Mouse (Mus musculus): ENCODE measurements around the gene Tagln. TPM values are rescaled to one million over a fixed set of nuclear protein-coding genes. Genes with fewer than 3 reads are reported as not detected.

The Tagln gene
- total and polyA plus RNA-seq, 3 experiments, result 0.42 to 1.1 TPM; not detected in 1

GRCm38 (mm10) chr9:45919895-45920294, 16.0 kb downstream of the Tagln start:
- DNase-seq (ENCODE audit: low read depth, low spot score), result no peak
- Histone ChIP-seq H3K27me3 (ENCODE audit: control insufficient read depth in 1 of 2, insufficient read depth in 2 of 2, low read length in 2 of 2) (no peaks in the 10 kb centered on the region), H3K4me1 (ENCODE audit: control insufficient read depth in 1 of 2, insufficient read depth in 2 of 2, low read length in 2 of 2) (no peaks in the 10 kb centered on the region), H3K9me3 (replicated peaks; ENCODE audit: insufficient read depth, low read length) (no peaks in the 10 kb centered on the region), H3K79me2 (ENCODE audit: control insufficient read depth, insufficient read depth, low read length, poor library complexity) (no peaks in the 10 kb centered on the region), H3K9ac (ENCODE audit: control insufficient read depth, low read depth, low read length, poor library complexity, severe bottlenecking) (no peak overlapping the region), H3K36me3 (ENCODE audit: control insufficient read depth in 1 of 2, insufficient read depth in 2 of 2, low read length in 2 of 2) (peaks cover 0 to 3% of the 10 kb centered on the region in 2 experiments; a peak in 1 of 4 replicates), H3K27ac (ENCODE audit: control insufficient read depth, low read depth, low read length) (no peak overlapping the region), H3K4me3 (ENCODE audit: control insufficient read depth in 1 of 2, insufficient read depth in 1 of 2, low read depth in 2 of 2, low read length in 2 of 2) (no peak overlapping the region)
- no peak for TF ChIP-seq ETS1 (IDR thresholded peaks at IDR 0.05; ENCODE audit: low read depth, low read length)
- no peak for TF ChIP-seq MYC (IDR thresholded peaks at IDR 0.05; ENCODE audit: low read depth, low read length)
- TF ChIP-seq ZC3H11A (IDR thresholded peaks at IDR 0.05; ENCODE audit: low read depth, low read length), result no peak
- no peak for TF ChIP-seq MAX (IDR thresholded peaks at IDR 0.05; ENCODE audit: low read length)
- no peak for TF ChIP-seq ZMIZ1 (IDR thresholded peaks at IDR 0.05; ENCODE audit: low read depth, low read length)
- no peak for TF ChIP-seq ELF1 (IDR thresholded peaks at IDR 0.05; ENCODE audit: low read depth, low read length)
- no peak for TF ChIP-seq MXI1 (IDR thresholded peaks at IDR 0.05; ENCODE audit: low read depth, low read length)
- no peak for TF ChIP-seq USF1 (IDR thresholded peaks at IDR 0.05; ENCODE audit: low read depth, low read length)
- no peak for TF ChIP-seq CHD1 (IDR thresholded peaks at IDR 0.05; ENCODE audit: low read depth, low read length)
- TF ChIP-seq BHLHE40 (IDR thresholded peaks at IDR 0.05; ENCODE audit: borderline replicate concordance, low read depth, low read length), result no peak
- no peak for TF ChIP-seq CTCF (IDR thresholded peaks at IDR 0.05 in 2 of 3, conservative IDR thresholded peaks at IDR 0.05 in 1 of 3; ENCODE audit: control insufficient read depth in 1 of 3, insufficient read depth in 1 of 3, low read depth in 2 of 3, low read length in 3 of 3, poor library complexity in 1 of 3, severe bottlenecking in 1 of 3)
- TF ChIP-seq EP300 (IDR thresholded peaks at IDR 0.05; ENCODE audit: low read depth in 1 of 2, low read length in 2 of 2), result no peak
- no peak for TF ChIP-seq GABPA (IDR thresholded peaks at IDR 0.05; ENCODE audit: low read depth, low read length)
- no peak for TF ChIP-seq ZNF384 (IDR thresholded peaks at IDR 0.05; ENCODE audit: low read depth, low read length)
- TF ChIP-seq SIN3A (IDR thresholded peaks at IDR 0.05; ENCODE audit: low read length), result no peak

- Histone ChIP-seq H3K27me3 (ENCODE audit: control insufficient read depth in 1 of 2, insufficient read depth in 2 of 2, low read length in 2 of 2) (no peaks in the 10 kb centered on the region), H3K36me3 (ENCODE audit: control insufficient read depth in 1 of 2, insufficient read depth in 2 of 2, low read length in 2 of 2) (peaks cover 0 to 3% of the 10 kb centered on the region in 2 experiments; a peak in 2 of 4 replicates), H3K79me2 (ENCODE audit: control insufficient read depth, insufficient read depth, low read length, poor library complexity) (no peaks in the 10 kb centered on the region), H3K9ac (ENCODE audit: control insufficient read depth, low read depth, low read length, poor library complexity, severe bottlenecking) (no peak overlapping the region), H3K4me3 (ENCODE audit: control insufficient read depth in 1 of 2, insufficient read depth in 1 of 2, low read depth in 2 of 2, low read length in 2 of 2) (no peak overlapping the region), H3K4me1 (ENCODE audit: control insufficient read depth in 1 of 2, insufficient read depth in 2 of 2, low read length in 2 of 2) (no peaks in the 10 kb centered on the region), H3K27ac (ENCODE audit: control insufficient read depth, low read depth, low read length) (no peak overlapping the region), H3K9me3 (replicated peaks; ENCODE audit: insufficient read depth, low read length) (no peaks in the 10 kb centered on the region)
- no peak for DNase-seq (ENCODE audit: low read depth, low spot score)
- TF ChIP-seq EP300 (IDR thresholded peaks at IDR 0.05; ENCODE audit: low read depth in 1 of 2, low read length in 2 of 2) (no peak), POLR2AphosphoS2 (IDR thresholded peaks at IDR 0.05; ENCODE audit: low read length) (no peak), ETS1 (IDR thresholded peaks at IDR 0.05; ENCODE audit: low read depth, low read length) (no peak), JUND (IDR thresholded peaks at IDR 0.05; ENCODE audit: low read depth, low read length) (no peak), RCOR1 (IDR thresholded peaks at IDR 0.05; ENCODE audit: low read depth, low read length) (no peak), SIN3A (IDR thresholded peaks at IDR 0.05; ENCODE audit: low read length) (no peak), ZKSCAN1 (IDR thresholded peaks at IDR 0.05; ENCODE audit: low read depth, low read length) (no peak), TCF12 (IDR thresholded peaks at IDR 0.05; ENCODE audit: low read depth, low read length) (no peak), POLR2AphosphoS5 (IDR thresholded peaks at IDR 0.05; ENCODE audit: borderline replicate concordance, low read depth, low read length) (no peak), RAD21 (IDR thresholded peaks at IDR 0.05; ENCODE audit: low read depth, low read length) (no peak), CHD2 (IDR thresholded peaks at IDR 0.05; ENCODE audit: low read length) (no peak), ZMIZ1 (IDR thresholded peaks at IDR 0.05; ENCODE audit: low read depth, low read length) (no peak)
These were observed 18.6 kb downstream of the Tagln start for GRCm38 (mm10) chr9:45917041-45917934.
